Mouse (Mus musculus) forebrain, embryonic 12.5 days (tissue): ENCODE results near the gene Gm49358. TPM values are rescaled to one million over a fixed set of nuclear protein-coding genes. Genes with fewer than 3 reads are reported as not detected.
A peak's percentile ranks its signal among the peaks of the same experiment; 100 is the strongest.

Experiments
- ATAC-seq: fragments of 200-750 bp; cut with Nextera tagmentation; 2 replicates; pipeline ENCODE4 v1.8.0; 2017; ENCODE audit warnings: moderate TSS enrichment; ENCODE audit not compliant: low FRiP score
- H3K27ac ChIP-seq: fragments of 300-500 bp; sonication (generic); 2 replicates; pipeline ENCODE4 v1.5.1; 2016; ENCODE audit warnings: mild to moderate bottlenecking
- H3K27me3 ChIP-seq: fragments of 300-500 bp; sonication (generic); 2 replicates; pipeline ENCODE4 v1.6.1; 2016; ENCODE audit warnings: mild to moderate bottlenecking
- H3K36me3 ChIP-seq: fragments of 300-500 bp; sonication (generic); replicated peaks from 2 replicates; pipeline ENCODE4 v1.6.1; 2016; ENCODE audit warnings: mild to moderate bottlenecking
- H3K4me1 ChIP-seq: fragments of 300-500 bp; sonication (generic); 2 replicates; pipeline ENCODE4 v1.6.1; 2016
- H3K4me2 ChIP-seq: fragments of 300-500 bp; sonication (generic); 2 replicates; pipeline ENCODE4 v1.6.1; 2016; ENCODE audit warnings: mild to moderate bottlenecking, moderate library complexity
- H3K4me3 ChIP-seq: fragments of 300-500 bp; sonication (generic); replicated peaks from 2 replicates; pipeline ENCODE4 v1.5.1; 2016; ENCODE audit warnings: mild to moderate bottlenecking
- H3K9ac ChIP-seq: fragments of 300-500 bp; sonication (generic); 2 replicates; pipeline ENCODE4 v1.6.1; 2016; ENCODE audit warnings: mild to moderate bottlenecking
- H3K9me3 ChIP-seq: fragments of 300-500 bp; sonication (generic); 2 replicates; pipeline ENCODE4 v1.6.1; 2016
- WGBS: fragments of 180-500 bp; shearing (Covaris S2); methylation state at CpG from one replicate; pipeline ENCODE4 v1.1.7; 2016; 5-methylcytosine and 5-hydroxymethylcytosine counted together
- polyA plus RNA-seq: library from polyadenylated mRNA; unstranded; fragments of >200 nt; fragmentation: Nextera tagmentation; extraction: Ambion mirVana; gene quantifications from 2 replicates; pipeline ENCODE4 v1.2.1, GENCODE M21; 2016

The Gm49358 gene
- polyA plus RNA-seq, 1 experiment from 2014 or later, result not detected

DNA sequence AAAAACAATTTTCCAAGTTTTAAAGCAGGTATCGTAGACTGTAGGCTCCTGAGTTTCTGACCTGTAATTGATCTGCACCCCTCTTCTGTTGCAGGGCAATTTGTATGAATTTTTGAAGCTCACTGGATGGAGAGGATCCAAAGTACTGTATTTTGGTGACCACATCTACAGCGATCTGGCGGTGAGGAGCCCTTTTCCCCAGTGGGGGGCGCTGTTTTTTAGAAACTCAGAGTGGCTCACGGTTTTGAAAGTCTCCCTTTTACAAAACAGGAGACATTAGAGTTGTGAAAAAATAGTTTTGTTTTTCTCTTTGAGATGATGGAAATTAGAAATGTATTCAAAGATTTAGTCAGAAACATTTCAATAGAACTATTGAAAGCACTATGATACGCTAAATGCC lies 60.3 kb downstream of the Gm49358 start:
- peaks cover 6% of the 10 kb centered on the region for H3K36me3 ChIP-seq
- 75% methylated on average over 6 of the region's 6 CpGs for WGBS
- no peaks in the 10 kb centered on the region for H3K27me3 ChIP-seq
- no peak overlapping the region for H3K4me2 ChIP-seq
- H3K9me3 ChIP-seq, result 0 out of 2 replicates have a peak, but pooled peaks cover 2% of the 10 kb centered on the region
- no peak overlapping the region for H3K9ac ChIP-seq
- H3K4me3 ChIP-seq, result no peak overlapping the region
- no peak for ATAC-seq
- H3K4me1 ChIP-seq, result peaks cover 18% of the 10 kb centered on the region
- no peak overlapping the region for H3K27ac ChIP-seq

DNA sequence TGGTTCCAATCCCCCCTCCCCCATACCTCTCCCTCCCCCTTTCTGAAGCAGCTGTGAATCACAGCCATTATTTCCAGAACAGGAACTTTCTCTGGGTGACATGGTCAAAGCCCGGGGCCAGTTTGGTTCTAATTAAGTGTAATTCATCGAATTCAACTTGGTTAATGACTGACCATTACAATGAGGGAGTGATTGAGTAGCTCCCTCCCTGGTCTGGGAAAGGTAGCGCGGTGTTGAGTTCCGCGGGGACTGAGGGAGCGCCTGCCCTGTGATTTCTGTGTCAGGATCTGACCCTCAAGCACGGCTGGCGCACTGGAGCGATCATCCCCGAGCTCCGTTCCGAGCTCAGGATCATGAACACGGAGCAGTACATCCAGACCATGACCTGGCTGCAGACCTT lies 61.1 kb downstream of the Gm49358 start:
- 0 out of 2 replicates have a peak, but pooled peaks cover 6% of the 10 kb centered on the region for H3K9me3 ChIP-seq
- ATAC-seq, result peak; percentile 47; the same call in 1 of the 2 replicates
- no peak overlapping the region for H3K9ac ChIP-seq
- WGBS, result 45% methylated on average over 14 of the region's 14 CpGs
- peaks cover 6% of the 10 kb centered on the region for H3K36me3 ChIP-seq
- peak overlapping the region; percentile 8; the same call in 1 of the 2 replicates for H3K4me2 ChIP-seq
- peaks cover 11% of the 10 kb centered on the region for H3K4me1 ChIP-seq
- H3K27me3 ChIP-seq, result no peaks in the 10 kb centered on the region
- no peak overlapping the region for H3K4me3 ChIP-seq
- H3K27ac ChIP-seq, result no peak overlapping the region

DNA sequence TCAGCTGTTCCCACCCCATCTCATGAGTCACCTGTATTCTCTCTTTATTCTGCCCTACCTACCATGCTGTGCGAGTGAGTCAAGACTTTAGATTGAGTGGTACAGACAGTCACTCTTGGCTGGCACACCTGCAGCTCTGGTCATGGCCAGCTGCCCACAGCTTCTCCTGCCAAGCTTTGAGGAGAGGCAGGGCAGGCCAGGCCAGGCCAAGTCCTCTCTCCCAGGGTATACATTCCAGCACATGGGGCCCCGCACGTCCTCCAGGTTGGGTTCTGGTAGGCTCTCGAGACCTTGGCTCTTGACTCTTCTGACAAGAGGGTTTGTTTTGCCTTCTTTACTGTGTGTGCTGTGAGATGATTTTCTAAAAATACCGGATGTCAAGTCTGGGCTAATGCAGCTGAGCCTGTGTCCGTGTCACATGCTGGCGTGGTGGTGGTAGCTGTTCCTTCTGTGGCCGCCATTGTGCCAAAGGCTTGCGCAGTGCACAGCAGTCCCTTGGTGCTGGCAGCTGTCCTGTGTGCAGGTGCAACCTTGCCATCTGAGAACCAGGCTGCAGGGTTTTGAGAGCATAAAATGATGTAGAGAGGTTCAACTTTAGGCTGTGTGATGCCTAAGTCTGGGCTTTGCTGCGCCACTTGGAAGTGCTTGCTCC lies 62.2 kb downstream of the Gm49358 start:
- no peak overlapping the region for H3K9ac ChIP-seq
- H3K4me3 ChIP-seq, result no peak overlapping the region
- no peak overlapping the region for H3K4me2 ChIP-seq
- no peak overlapping the region for H3K27ac ChIP-seq
- WGBS, result 89% methylated on average over 10 of the region's 10 CpGs
- peaks cover 5% of the 10 kb centered on the region for H3K36me3 ChIP-seq
- no peak for ATAC-seq
- H3K27me3 ChIP-seq, result no peaks in the 10 kb centered on the region
- H3K9me3 ChIP-seq, result 0 out of 2 replicates have a peak, but pooled peaks cover 6% of the 10 kb centered on the region
- peaks cover 7% of the 10 kb centered on the region; the same call in 1 of the 2 replicates for H3K4me1 ChIP-seq

DNA sequence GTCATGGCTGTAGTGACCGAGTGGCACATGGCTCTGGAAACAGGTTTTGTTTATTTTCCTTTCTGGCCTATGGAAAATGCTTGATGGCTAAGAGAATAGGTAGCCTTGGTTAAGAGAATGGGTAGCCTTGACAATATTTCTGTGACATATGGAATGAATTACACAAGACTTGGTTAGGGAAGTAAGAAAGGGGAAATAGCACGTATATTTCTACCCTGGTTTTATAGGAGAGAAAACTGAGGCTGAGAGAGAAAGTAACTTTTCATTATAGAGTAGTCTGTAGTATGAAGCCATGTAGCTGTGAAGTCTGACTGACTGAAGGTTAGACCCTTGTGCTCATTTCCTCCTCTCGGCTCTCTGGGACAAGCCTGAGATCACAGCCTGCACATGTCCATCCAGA lies 63.2 kb downstream of the Gm49358 start:
- Histone ChIP-seq H3K27me3 (no peaks in the 10 kb centered on the region), H3K4me1 (peaks cover 7% of the 10 kb centered on the region; the same call in 1 of the 2 replicates), H3K4me2 (no peak overlapping the region), H3K9me3 (0 out of 2 replicates have a peak, but pooled peaks cover 6% of the 10 kb centered on the region), H3K9ac (no peak overlapping the region), H3K4me3 (no peak overlapping the region), H3K27ac (no peak overlapping the region), H3K36me3 (no peaks in the 10 kb centered on the region; the same call in 1 of the 2 replicates)
- no peak for ATAC-seq
- 88% methylated on average over 3 of the region's 3 CpGs for WGBS

DNA sequence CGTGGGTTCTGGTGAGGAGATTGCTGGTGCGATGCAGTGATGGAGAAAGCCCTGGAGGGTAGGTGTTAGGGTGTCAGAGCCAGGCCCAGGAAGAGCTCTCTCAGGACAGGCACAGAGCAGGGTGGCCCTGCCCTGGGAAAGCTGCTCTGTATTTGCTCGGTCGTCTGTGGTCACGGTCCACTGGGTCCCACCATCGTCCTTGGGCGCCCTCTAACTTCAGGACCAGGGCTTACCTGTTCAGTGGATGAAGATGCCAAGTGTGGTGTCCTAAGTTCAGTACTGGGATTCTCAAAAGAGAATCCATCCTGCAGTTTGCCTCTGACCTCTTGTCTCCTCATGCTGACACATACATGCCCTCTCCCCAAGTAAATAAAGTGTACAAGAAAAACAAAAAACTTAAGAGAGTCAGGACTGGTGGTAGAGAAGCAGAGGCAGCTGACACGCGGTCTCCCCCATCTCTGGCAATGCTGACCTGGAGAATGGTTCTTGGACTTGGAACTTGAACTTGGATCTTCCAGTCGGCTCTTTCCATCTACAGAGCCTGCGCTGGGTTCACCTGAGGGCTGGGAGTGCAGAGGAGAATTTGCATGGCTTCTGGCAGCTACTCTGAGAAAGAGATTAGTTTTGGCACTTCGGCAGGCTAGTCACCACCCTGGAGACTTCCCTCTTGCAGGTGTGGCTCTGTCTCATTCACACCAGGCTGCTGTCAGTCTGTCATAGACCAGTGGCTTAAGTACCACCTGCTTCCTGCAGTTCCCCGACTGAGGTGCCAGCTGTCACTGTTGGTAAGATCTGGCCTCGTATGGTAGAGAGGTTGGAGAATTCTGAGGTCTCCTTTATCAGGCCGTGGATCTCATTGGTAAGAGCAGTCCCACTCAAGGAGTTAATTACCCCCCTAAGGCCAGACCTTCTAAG lies 64.7 kb downstream of the Gm49358 start:
- Histone ChIP-seq H3K9ac (no peak overlapping the region), H3K4me1 (peaks cover 7% of the 10 kb centered on the region; the same call in 1 of the 2 replicates), H3K4me3 (no peak overlapping the region), H3K9me3 (0 out of 2 replicates have a peak, but pooled peaks cover 6% of the 10 kb centered on the region), H3K27me3 (no peaks in the 10 kb centered on the region), H3K27ac (no peak overlapping the region), H3K4me2 (no peak overlapping the region), H3K36me3 (no peaks in the 10 kb centered on the region; the same call in 1 of the 2 replicates)
- ATAC-seq, result no peak
- WGBS, result 86% methylated on average over 15 of the region's 15 CpGs

DNA sequence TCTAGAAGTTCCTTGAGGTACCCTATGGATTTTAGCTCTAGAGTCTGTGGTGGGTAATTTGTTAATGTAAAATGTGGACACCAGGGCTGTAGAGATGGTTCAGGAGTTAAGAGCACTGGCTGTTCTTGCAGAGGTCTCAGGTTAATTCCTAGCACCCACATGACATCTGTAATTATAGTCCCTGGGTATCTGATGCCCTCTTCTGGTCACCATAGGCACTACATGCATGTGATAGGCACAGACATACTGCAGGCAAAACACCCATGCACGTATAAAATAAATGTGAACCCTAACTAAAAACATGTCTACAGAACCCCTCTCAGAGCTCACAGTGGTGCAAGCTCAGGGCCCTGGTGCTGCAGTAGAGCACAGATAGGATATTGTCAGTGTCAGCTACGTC lies 65.7 kb downstream of the Gm49358 start:
- Histone ChIP-seq H3K4me2 (no peak overlapping the region), H3K9ac (no peak overlapping the region), H3K36me3 (no peaks in the 10 kb centered on the region; the same call in 1 of the 2 replicates), H3K27ac (no peak overlapping the region), H3K9me3 (0 out of 2 replicates have a peak, but pooled peaks cover 6% of the 10 kb centered on the region), H3K27me3 (no peaks in the 10 kb centered on the region), H3K4me1 (peaks cover 5% of the 10 kb centered on the region; the same call in 1 of the 2 replicates), H3K4me3 (no peak overlapping the region)
- no peak for ATAC-seq
- 84% methylated on average over 2 of the region's 2 CpGs for WGBS

DNA sequence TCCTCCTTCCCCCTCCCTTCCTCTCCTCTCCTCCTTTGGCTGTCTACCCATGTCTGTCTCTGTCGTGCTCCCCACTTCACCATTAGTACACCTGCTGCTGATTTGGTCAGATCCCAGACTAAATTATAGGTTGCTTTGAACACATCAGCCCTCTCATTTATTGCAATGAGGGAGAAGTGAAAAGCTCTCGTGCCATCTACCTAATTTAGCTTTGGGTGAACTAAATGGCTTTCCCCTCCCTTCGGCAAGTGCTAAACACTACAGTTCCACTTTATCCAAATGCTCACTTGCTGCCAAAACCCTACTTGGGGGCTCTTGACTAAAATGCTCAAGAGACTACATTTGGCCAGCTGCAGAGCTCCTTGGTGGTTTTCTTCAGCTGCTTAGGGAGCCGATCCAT lies 73.0 kb downstream of the Gm49358 start:
- Histone ChIP-seq H3K9me3 (no peaks in the 10 kb centered on the region), H3K9ac (no peak overlapping the region), H3K27ac (no peak overlapping the region), H3K4me3 (no peak overlapping the region), H3K4me2 (no peak overlapping the region), H3K36me3 (no peaks in the 10 kb centered on the region; the same call in 1 of the 2 replicates), H3K4me1 (no peaks in the 10 kb centered on the region; the same call in 1 of the 2 replicates), H3K27me3 (no peaks in the 10 kb centered on the region)
- no peak for ATAC-seq
- 53% methylated on average over 4 of the region's 4 CpGs for WGBS

DNA sequence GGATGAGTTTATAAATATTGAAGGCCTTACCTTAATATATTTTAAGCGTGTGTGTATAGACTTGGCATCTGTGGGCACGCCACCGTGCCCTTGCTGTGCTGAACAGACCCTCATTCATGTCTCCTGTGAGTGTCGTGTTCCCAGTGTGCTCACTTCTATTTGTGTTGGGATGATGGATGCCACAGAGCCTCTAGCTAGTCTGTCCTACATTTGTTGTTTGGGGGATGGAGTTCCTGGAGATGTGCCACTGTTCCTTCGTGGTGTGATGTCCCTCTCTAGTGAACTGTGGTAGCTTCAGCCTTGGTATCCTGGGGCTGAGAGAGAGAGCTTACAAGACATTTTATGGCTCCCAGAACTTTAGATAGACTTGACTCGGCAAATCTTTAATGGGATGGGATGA lies 75.1 kb downstream of the Gm49358 start:
- WGBS, result 91% methylated on average over 6 of the region's 6 CpGs
- no peak overlapping the region for H3K4me3 ChIP-seq
- ATAC-seq, result no peak

DNA sequence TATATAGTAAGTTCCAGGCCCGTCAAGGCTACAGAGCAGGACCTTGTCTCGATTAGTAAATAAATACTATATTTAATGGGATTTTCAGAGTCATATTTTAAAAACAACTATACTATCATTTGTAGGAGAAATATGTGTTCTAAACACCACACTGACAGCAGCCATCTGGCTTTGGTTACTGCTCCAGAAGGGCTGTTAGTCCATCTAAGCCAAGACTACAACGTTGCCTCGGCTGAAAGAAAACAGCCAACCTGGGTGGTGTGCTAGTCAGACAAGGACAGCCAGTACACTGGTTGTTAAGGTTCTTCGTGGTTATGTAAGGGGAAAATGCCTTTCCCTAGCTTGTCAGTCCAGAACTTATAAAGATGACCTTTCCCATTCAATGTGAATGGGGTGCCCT lies 78.9 kb downstream of the Gm49358 start:
- H3K27me3 ChIP-seq, result no peaks in the 10 kb centered on the region
- no peaks in the 10 kb centered on the region for H3K9me3 ChIP-seq
- no peak overlapping the region for H3K9ac ChIP-seq
- H3K4me2 ChIP-seq, result no peak overlapping the region
- WGBS, result 90% methylated on average over 5 of the region's 5 CpGs
- no peaks in the 10 kb centered on the region for H3K4me1 ChIP-seq
- no peak overlapping the region for H3K27ac ChIP-seq
- no peak overlapping the region for H3K4me3 ChIP-seq
- no peak for ATAC-seq
- no peaks in the 10 kb centered on the region for H3K36me3 ChIP-seq

More for the DNA sequence above, 75.1 kb downstream of the Gm49358 start:
- H3K4me2 ChIP-seq, result no peak overlapping the region
- H3K4me1 ChIP-seq, result no peaks in the 10 kb centered on the region; the same call in 1 of the 2 replicates
- H3K9me3 ChIP-seq, result no peaks in the 10 kb centered on the region
- no peak overlapping the region for H3K9ac ChIP-seq
- no peaks in the 10 kb centered on the region for H3K27me3 ChIP-seq
- no peak overlapping the region for H3K27ac ChIP-seq
- no peaks in the 10 kb centered on the region; the same call in 1 of the 2 replicates for H3K36me3 ChIP-seq

DNA sequence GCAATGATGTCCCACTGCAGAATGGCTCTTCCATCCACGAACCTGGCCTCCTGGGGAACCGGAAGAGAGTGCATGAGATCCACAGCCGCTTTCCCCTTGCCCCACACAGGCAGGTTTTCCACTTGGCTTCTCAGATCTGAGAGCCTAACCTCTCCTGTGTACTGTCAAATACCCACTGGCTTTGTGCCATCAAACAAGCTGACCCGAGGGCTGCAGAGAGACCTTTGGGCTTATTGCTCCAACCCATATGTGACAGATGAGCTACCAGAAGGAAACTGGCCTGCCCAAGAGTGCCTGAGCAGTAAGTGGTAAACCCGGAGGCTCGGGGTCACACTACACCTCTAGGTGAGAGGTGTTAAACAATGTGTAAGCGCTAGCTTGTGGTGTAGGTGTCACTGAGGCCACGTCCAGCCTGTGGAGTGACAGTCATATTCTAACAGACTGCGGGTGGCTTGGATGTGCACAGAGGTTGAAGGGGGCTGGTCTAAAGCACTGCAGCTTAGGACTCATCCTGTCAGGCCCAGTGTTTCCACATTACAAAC lies 83.2 kb downstream of the Gm49358 start:
- H3K4me1 ChIP-seq, result no peaks in the 10 kb centered on the region
- no peak overlapping the region for H3K27ac ChIP-seq
- no peak overlapping the region for H3K4me2 ChIP-seq
- H3K4me3 ChIP-seq, result no peak overlapping the region
- H3K9ac ChIP-seq, result no peak overlapping the region
- no peak for ATAC-seq
- no peaks in the 10 kb centered on the region for H3K27me3 ChIP-seq
- no peaks in the 10 kb centered on the region for H3K9me3 ChIP-seq
- 88% methylated on average over 9 of the region's 9 CpGs for WGBS
- H3K36me3 ChIP-seq, result no peaks in the 10 kb centered on the region

DNA sequence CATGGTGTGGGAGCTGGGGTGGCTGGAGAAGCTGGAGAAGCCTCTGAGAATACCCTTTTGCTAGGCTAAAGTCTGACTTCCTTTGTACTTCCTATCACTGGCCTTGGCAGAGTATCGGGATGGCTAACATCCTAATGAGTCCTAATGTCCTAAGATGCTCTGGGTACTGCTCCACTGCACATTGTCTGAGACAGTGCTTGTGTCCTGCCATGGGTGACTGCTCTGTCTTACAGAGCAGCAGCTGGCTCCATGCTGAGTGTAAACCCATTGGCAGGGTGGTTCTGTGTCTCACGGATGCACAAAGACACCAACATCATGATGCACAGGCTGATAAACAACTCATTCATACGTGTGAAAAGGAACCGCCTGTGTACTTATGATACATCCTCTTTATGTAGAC lies 85.3 kb downstream of the Gm49358 start:
- Histone ChIP-seq H3K9ac (no peak overlapping the region), H3K4me2 (no peak overlapping the region), H3K27ac (no peak overlapping the region), H3K4me1 (no peaks in the 10 kb centered on the region), H3K27me3 (no peaks in the 10 kb centered on the region), H3K9me3 (no peaks in the 10 kb centered on the region), H3K36me3 (no peaks in the 10 kb centered on the region), H3K4me3 (no peak overlapping the region)
- no peak for ATAC-seq
- WGBS, result 88% methylated on average over 4 of the region's 4 CpGs

DNA sequence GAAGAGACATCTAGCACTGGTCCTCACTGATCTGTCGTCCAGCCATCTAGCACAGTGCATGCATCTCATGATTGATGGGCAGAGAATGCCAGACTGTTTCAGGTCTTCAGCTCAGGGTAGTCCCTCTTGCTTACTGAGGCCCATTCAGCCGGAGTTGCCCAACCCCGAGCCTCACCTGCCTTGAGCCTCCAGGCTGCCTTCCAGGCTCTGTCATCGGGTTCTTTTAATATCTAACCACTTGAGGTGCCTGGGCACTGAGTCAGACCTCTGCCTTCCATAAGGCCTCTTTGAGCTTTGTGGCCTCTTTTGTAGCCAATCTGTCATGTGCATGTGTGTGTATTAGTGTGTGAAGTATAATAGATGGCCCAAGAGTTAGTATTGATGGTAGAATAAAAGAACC lies 85.7 kb downstream of the Gm49358 start:
- no peak overlapping the region for H3K4me3 ChIP-seq
- H3K27me3 ChIP-seq, result no peaks in the 10 kb centered on the region
- WGBS, result 79% methylated on average over 4 of the region's 4 CpGs
- no peak overlapping the region for H3K9ac ChIP-seq
- H3K27ac ChIP-seq, result no peak overlapping the region
- H3K4me1 ChIP-seq, result no peaks in the 10 kb centered on the region
- no peaks in the 10 kb centered on the region for H3K36me3 ChIP-seq
- no peak overlapping the region for H3K4me2 ChIP-seq
- H3K9me3 ChIP-seq, result no peaks in the 10 kb centered on the region
- ATAC-seq, result no peak
